Mouse (Mus musculus) liver, embryonic 14.5 days (tissue): ENCODE data around the gene Slc35b1. TPM values are rescaled to one million over a fixed set of nuclear protein-coding genes. Genes with fewer than 3 reads are reported as not detected.

Experiments used
- ATAC-seq: fragments of 200-750 bp; cut with Nextera tagmentation; 2 replicates; pipeline ENCODE4 v1.8.0; 2017; ENCODE audit warnings: moderate number of reproducible peaks, mild to moderate bottlenecking, moderate library complexity; ENCODE audit not compliant: insufficient read depth
- DNase-seq, 3 experiments: peaks; one replicate each; pipeline ENCODE4 v3.0.0-alpha.2; 2012 to 2013; ENCODE audit warnings: low read depth in 3 of 3, low spot score in 3 of 3
- H3K27ac ChIP-seq: fragments of 300-500 bp; sonication (generic); 2 replicates; pipeline ENCODE4 v1.5.1; 2014; ENCODE audit warnings: moderate library complexity, mild to moderate bottlenecking, control low read depth, inconsistent platforms
- H3K27me3 ChIP-seq: fragments of 300-500 bp; sonication (generic); 2 replicates; pipeline ENCODE4 v1.6.1; 2014; ENCODE audit warnings: mild to moderate bottlenecking, low read length, moderate library complexity; ENCODE audit not compliant: control insufficient read depth, insufficient read depth
- H3K36me3 ChIP-seq: fragments of 300-500 bp; sonication (generic); replicated peaks from 2 replicates; pipeline ENCODE4 v1.6.1; 2014; ENCODE audit warnings: low read depth; ENCODE audit not compliant: control insufficient read depth, insufficient read depth
- H3K4me1 ChIP-seq, 2 experiments: fragments of 200-500 bp in 1 of 2; fragments of 300-500 bp in 1 of 2; sonication (generic) in 1 of 2; replicated peaks; 2 replicates each; pipeline ENCODE4 v1.6.1; 2012 to 2014; ENCODE audit warnings: antibody characterized with exemption in 1 of 2, inconsistent platforms in 1 of 2, low read length in 1 of 2; ENCODE audit not compliant: control insufficient read depth in 2 of 2, insufficient read depth in 2 of 2
- H3K4me2 ChIP-seq: fragments of 300-500 bp; sonication (generic); 2 replicates; pipeline ENCODE4 v1.6.1; 2014; ENCODE audit warnings: low read depth, mild to moderate bottlenecking, control low read depth, moderate library complexity
- H3K4me3 ChIP-seq, 2 experiments: fragments of 200-500 bp in 1 of 2; fragments of 300-500 bp in 1 of 2; sonication (generic) in 1 of 2; 2 replicates each; pipeline ENCODE4 v1.5.1; 2012 to 2014; ENCODE audit warnings: low read depth in 2 of 2, low read length in 2 of 2, mild to moderate bottlenecking in 2 of 2, control low read depth in 1 of 2, inconsistent platforms in 1 of 2, moderate library complexity in 1 of 2; ENCODE audit not compliant: insufficient read depth in 1 of 2
- H3K9ac ChIP-seq: fragments of 300-500 bp; sonication (generic); replicated peaks from 2 replicates; pipeline ENCODE4 v1.6.1; 2014; ENCODE audit warnings: mild to moderate bottlenecking, control low read depth, moderate library complexity
- H3K9me3 ChIP-seq: fragments of 300-500 bp; sonication (generic); 2 replicates; pipeline ENCODE4 v1.6.1; 2016; ENCODE audit warnings: low read length, mixed read lengths; ENCODE audit not compliant: control insufficient read depth
- CTCF ChIP-seq: IDR thresholded peaks from 2 replicates; pipeline ENCODE4 v1.5.1; 2016; ENCODE audit warnings: antibody characterized with exemption, low read depth, control low read depth
- EP300 ChIP-seq: IDR thresholded peaks from 2 replicates; pipeline ENCODE4 v1.6.1; 2016; ENCODE audit warnings: antibody characterized with exemption, low read depth
- WGBS: fragments of 180-500 bp; shearing (Covaris S2); extraction: QIAGEN DNeasy Blood & Tissue Kit; methylation state at CpG from one replicate; pipeline ENCODE4 v1.1.7; 2014; ENCODE audit not compliant: insufficient replicate concordance; 5-methylcytosine and 5-hydroxymethylcytosine counted together
- polyA plus RNA-seq, 2 experiments: library from polyadenylated mRNA; depleted of rRNA in 1 of 2; stranded (reverse) in 1 of 2; unstranded in 1 of 2; fragments of >200 nt; fragmentation: Nextera tagmentation in 1 of 2; extraction: Ambion mirVana in 1 of 2; gene quantifications; 2 replicates each; pipeline versions ENCODE4 v1.2.1 to v1.2.3; 2012 to 2014

Slc35b1 gene
- polyA plus RNA-seq, 2 experiments, result 24.6 to 44.9 TPM

GRCm38 (mm10) chr11:95412615-95413014, 28.1 kb downstream of the Slc35b1 start:
- Histone ChIP-seq H3K4me1 (peaks cover 11 to 18% of the 10 kb centered on the region in 2 experiments), H3K36me3 (no peaks in the 10 kb centered on the region), H3K9me3 (no peaks in the 10 kb centered on the region), H3K27ac (no peak overlapping the region), H3K27me3 (no peaks in the 10 kb centered on the region; the same call in 1 of the 2 replicates), H3K4me2 (no peak overlapping the region), H3K9ac (no peak overlapping the region), H3K4me3 (no peak overlapping the region)
- ATAC-seq (no peak), DNase-seq (no peak)
- 78% methylated on average over 3 of the region's 3 CpGs for WGBS
- TF ChIP-seq EP300, result no peak
- no peak for TF ChIP-seq CTCF

- TF ChIP-seq EP300 (no peak), CTCF (peak; percentile 1; the same call in 1 of the 2 replicates)
- H3K4me3 ChIP-seq, result peak within 1 kb of the TSS; percentile 81 to 96
- DNase-seq (peak; percentile 87 to 94 (median 91)), ATAC-seq (peak; percentile 88)
- H3K9me3 ChIP-seq, result no peaks in the 10 kb centered on the region
- H3K4me2 ChIP-seq, result peak within 1 kb of the TSS; percentile 80
- H3K36me3 ChIP-seq, result peaks cover 4% of the 10 kb centered on the region; the same call in 1 of the 2 replicates
- no peaks in the 10 kb centered on the region; the same call in 1 of the 2 replicates for H3K27me3 ChIP-seq
- 2% methylated on average over 46 of the region's 58 CpGs for WGBS
- H3K4me1 ChIP-seq, result peaks cover 11 to 18% of the 10 kb centered on the region in 2 experiments
- H3K9ac ChIP-seq, result peak within 1 kb of the TSS; percentile 80
- H3K27ac ChIP-seq, result peak within 1 kb of the TSS; percentile 85
Measured at GRCm38 (mm10) chr11:95413641-95414535, 29.4 kb downstream of the Slc35b1 start, which contains the start of gene Spop. Spop (plus strand) TSS chr11:95414080.

DNA sequence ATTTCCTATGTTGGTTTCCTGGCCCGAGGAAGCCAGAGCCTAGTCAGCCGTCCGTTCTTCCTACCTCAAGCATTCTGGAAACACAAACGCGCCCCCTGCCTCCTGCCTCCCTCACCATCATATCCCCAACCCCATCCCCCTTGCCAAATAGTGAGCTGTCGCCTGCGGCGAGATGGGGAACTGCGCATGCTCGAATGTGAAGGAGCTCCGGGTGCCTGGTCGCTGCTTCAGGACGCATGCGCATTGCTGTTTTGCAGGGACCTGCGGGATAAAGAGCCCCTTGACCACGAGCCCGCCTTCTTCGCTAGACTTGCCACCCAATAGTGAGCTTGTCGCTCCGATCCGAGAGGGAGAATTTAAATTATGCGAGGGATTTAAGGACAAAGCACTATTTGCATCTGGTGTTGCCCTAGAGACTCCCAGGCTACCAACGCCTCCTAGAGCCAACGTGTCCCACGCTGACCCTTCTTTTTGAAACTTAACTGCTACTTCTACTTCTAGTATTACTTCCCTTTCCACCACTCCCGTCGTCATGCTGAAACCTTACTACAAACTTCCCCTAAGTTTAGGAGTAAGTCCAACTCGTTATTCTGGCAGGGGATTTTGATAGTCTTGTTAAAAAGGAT, 30.2 kb downstream of the Slc35b1 start:
- Histone ChIP-seq H3K4me1 (peaks cover 11 to 18% of the 10 kb centered on the region in 2 experiments), H3K27me3 (no peaks in the 10 kb centered on the region; the same call in 1 of the 2 replicates), H3K9me3 (no peaks in the 10 kb centered on the region), H3K9ac (peak overlapping the region; percentile 80), H3K4me3 (peak overlapping the region; percentile 81 to 96), H3K27ac (peak overlapping the region; percentile 85), H3K36me3 (peaks cover 4% of the 10 kb centered on the region; the same call in 1 of the 2 replicates), H3K4me2 (peak overlapping the region; percentile 80)
- WGBS, result under 1% methylated on average over 28 of the region's 28 CpGs
- peak; percentile 77 for ATAC-seq
- peak; percentile 90 to 94 (median 91) for DNase-seq
- TF ChIP-seq CTCF, result peak; percentile 81
- no peak for TF ChIP-seq EP300

DNA sequence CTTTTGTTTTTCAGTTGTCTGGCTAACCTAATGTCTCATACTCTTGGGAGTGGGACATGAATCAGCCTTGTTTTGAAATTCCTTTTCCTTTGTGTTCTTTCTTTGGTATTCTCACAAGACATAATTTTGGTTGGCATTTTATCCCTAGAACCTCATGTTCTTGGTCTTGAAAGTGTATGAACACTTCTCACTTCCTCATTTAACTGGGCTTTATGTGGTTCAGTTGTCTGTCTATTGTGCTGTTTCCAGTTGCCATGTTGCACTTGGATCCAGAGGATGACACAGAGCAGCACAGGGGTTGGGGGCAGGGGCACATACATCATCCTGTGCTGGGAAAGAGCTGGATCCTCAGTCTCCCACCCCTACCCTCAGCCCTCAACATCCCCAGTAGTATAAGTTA, 31.4 kb downstream of the Slc35b1 start:
- no peaks in the 10 kb centered on the region; the same call in 1 of the 2 replicates for H3K27me3 ChIP-seq
- no peak for TF ChIP-seq EP300
- TF ChIP-seq CTCF, result no peak
- H3K9ac ChIP-seq, result peak overlapping the region; percentile 80
- no peaks in the 10 kb centered on the region for H3K9me3 ChIP-seq
- H3K4me1 ChIP-seq, result peaks cover 11 to 18% of the 10 kb centered on the region in 2 experiments
- peak overlapping the region; percentile 20 to 81; a peak in 3 of 4 replicates for H3K4me3 ChIP-seq
- peak overlapping the region; percentile 80 for H3K4me2 ChIP-seq
- DNase-seq, result no peak
- H3K27ac ChIP-seq, result peak overlapping the region; percentile 42
- peaks cover 4% of the 10 kb centered on the region; the same call in 1 of the 2 replicates for H3K36me3 ChIP-seq
- ATAC-seq, result no peak
